Mouse (Mus musculus): ENCODE results near the gene Tmsb4x. TPM values are rescaled to one million over a fixed set of nuclear protein-coding genes. Genes with fewer than 3 reads are reported as not detected.

The Tmsb4x gene
- polyA plus RNA-seq, 1 experiment = 1,165 TPM

DNA sequence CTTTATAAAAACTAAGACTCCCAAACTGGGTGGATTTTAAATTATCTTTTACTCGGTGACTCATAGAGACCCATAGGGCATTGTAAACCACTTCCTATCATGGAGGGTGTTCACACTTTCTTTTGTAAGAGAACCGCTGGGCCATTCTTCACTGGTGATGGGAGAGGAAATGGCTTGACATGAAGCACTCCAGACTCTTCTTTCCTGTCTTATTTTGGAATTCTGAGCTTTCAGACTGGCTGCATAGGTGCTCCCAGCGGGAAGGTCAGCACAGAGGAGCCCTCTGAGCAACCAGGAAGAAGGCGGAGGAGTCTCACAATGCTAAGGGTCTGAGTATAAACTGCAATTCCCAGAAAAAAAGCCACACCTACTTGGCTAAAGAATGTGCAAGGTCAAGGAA, 51.4 kb downstream of the Tmsb4x start:
- TF ChIP-seq POLR2A (IDR thresholded peaks at IDR 0.05; ENCODE audit: borderline replicate concordance, insufficient read depth, low read length) (no peak), CTCF (IDR thresholded peaks at IDR 0.05; ENCODE audit: borderline replicate concordance, insufficient read depth, low read depth, low read length) (no peak)
- Histone ChIP-seq H3K27ac (ENCODE audit: insufficient read depth, low read length) (no peak overlapping the region), H3K27me3 (ENCODE audit: control insufficient read depth, insufficient read depth, low read length) (no peaks in the 10 kb centered on the region), H3K4me3 (replicated peaks; ENCODE audit: insufficient read depth, low read depth, low read length) (no peak overlapping the region), H3K4me1 (ENCODE audit: control insufficient read depth, insufficient read depth, low read length) (no peaks in the 10 kb centered on the region)
- WGBS = 91% methylated on average over 4 of the region's 4 CpGs
- DNase-seq = no peak

Other genes with a start within 250 kb of the Tmsb4x start
- 0.14 TPM in 1 of 2 replicates, not detected in the other for gene Tlr8, start 55.0 kb upstream of the Tmsb4x start, polyA plus RNA-seq (2012; rRNA removed)
- 0.29 and 0.34 TPM in 2 replicates for gene Tlr7, start 121.2 kb upstream of the Tmsb4x start, polyA plus RNA-seq (2012; rRNA removed)
- 11.2 and 11.4 TPM in 2 replicates for gene Prps2, start 173.4 kb upstream of the Tmsb4x start, polyA plus RNA-seq (2012; rRNA removed)

All from cerebellum, adult 2 months (tissue).